Mouse (Mus musculus) urinary bladder, postnatal 10 days (tissue): Measurements from ENCODE around the gene Gltp.
A peak's percentile ranks its signal among the peaks of the same experiment; 100 is the strongest.

Source experiments
- DNase-seq: peaks from one replicate; pipeline ENCODE4 v3.0.0; 2022; ENCODE audit warnings: low spot score

Gltp gene

GRCm38 (mm10) chr5:114658255-114658654 is 32.5 kb downstream of the Gltp start, which contains the start of gene Trpv4:
Gene Trpv4, minus strand, starts transcription at chr5:114658421.
- no peak for DNase-seq

DNA sequence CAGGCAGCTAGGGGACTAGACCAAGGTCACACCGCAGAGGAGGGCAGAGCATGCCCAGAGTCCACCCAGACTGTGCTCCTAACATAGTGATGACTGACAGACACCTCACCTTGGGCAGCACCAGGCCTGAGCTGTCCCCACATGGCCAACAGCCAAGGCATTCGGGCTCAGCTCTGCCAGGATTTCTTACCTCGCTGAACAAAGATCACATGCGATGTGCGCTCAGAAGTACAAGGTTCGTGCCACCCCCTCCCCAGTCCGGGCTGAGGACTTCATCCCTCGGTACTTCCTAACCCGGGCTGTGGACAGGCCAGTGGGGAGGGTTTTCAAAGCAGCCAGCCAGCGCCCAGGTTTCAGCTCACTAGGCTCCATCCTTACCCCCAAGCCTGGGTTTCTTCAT is 33.4 kb downstream of the Gltp start:
- DNase-seq = no peak

GRCm38 (mm10) chr5:114656305-114656704 is 34.5 kb downstream of the Gltp start:
- no peak for DNase-seq

DNA sequence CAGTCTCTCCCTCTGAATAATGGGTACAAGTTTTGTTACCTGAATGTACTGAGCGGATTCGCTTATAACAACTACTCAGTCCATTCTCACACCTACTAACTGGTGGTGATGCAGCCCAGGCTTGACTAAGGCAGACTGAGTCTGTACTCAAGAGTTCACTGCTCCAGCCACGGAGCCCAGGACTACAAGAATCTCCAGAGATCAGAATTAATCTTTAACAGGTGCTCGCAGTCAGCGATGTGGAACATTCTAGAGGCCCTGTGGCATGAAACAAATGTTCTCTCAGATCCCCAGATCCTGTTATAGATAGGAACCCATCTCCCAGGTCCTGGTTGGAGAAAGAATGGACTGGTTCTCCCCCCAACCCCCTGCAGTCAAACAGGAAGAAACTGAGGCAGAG is 35.1 kb downstream of the Gltp start:
- no peak for DNase-seq

DNA sequence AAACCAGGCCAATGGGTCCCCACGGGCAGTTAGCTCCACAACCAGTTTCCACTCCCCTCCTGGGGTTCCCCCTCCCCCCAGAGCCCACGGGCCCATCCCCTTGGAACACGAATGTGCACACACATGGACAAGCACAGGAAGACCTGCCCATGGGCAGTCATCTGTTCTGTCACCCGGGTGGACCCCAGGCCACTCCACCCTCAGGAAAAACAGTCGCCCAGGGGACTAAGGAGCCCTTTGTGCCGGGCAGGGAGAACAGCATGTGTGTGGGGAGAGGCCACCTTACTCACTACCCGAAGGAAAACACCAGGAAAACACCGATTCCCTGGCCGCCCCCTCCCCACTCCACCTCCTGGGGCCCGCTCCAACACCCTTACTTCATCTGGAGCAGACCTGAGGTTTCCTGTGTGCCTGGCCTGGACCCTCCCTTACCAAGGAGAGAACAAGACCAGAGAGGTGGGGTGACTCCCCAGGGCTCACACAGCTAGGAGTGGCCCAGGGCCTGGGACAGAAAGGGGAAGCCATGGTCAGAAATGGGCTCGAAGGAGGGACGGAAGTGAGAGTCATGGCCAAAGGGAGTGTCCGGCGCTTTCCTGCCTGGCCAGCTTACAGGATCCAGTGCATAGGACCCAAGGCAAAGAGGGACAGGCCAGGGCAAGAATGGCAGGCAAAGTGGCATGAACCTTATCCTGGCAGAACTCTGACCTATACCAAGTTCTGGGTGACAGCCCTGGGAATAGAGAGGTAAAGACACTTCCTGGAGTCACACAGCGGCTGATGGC is 36.9 kb downstream of the Gltp start:
- no peak for DNase-seq

- no peak for DNase-seq
Measured at GRCm38 (mm10) chr5:114651449-114651848, 39.3 kb downstream of the Gltp start.

- DNase-seq = no peak
Measured at GRCm38 (mm10) chr5:114651002-114651401, 39.8 kb downstream of the Gltp start.

GRCm38 (mm10) chr5:114648728-114649311 is 42.0 kb downstream of the Gltp start:
- no peak for DNase-seq

DNA sequence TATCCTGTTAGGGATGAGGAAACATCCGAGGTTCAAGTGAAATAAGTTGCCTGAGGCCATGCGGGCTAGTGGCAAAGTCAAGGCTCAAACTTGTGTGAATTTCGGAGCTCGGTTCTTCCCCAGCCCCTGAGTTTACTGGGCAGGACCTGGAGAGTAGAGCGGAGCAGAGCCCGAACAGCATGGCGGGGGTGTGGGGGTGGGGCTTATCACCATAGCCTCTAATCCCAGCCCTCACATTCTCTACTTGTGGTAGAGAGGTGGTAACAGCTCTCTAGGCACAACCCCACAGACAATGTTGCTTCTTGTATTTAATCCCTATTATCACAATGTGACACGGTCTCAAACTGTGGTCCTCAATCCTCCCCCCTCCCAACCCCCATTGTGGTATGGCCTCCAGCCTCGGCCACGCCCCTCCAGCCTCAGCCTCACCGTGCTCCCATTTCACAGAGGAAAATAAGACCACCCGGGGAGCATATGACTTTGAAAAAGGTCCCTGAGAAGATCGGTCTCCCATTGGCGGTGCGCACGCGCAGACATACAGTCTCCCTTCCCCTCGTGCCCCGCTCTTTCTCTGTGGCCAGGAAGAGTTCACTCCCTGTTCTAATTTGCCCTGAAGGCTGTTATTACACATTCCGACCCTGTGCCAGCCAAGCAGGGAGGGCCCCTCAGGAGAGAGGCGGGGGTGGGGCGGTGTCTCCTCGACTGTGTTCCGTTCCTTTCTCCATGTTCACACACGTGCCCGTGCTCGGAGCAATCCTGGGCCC is 43.4 kb downstream of the Gltp start:
- DNase-seq = no peak

DNA sequence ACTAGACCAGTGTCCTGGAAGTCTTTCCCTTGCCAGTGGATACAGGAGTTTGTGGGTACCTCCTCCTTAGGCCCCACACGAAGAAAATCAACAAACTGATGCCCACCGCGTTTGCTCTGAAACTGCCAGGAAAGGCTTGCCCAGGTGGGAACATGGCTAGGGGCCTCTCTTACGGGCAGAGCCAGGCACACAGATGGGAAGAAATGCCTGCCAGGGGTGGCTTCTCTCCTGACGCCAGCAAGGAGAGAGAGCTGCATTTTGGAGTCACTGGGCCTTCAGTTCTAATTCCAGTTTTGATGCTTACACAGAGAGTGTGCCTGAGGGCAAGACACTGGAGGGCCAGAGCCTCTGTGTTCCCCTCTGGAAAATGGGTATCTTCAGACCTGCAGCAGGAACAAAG is 44.9 kb downstream of the Gltp start:
- DNase-seq = no peak

GRCm38 (mm10) chr5:114644918-114645317 is 45.9 kb downstream of the Gltp start:
- DNase-seq = no peak

GRCm38 (mm10) chr5:114640809-114641208 is 50.0 kb downstream of the Gltp start:
- no peak for DNase-seq

DNA sequence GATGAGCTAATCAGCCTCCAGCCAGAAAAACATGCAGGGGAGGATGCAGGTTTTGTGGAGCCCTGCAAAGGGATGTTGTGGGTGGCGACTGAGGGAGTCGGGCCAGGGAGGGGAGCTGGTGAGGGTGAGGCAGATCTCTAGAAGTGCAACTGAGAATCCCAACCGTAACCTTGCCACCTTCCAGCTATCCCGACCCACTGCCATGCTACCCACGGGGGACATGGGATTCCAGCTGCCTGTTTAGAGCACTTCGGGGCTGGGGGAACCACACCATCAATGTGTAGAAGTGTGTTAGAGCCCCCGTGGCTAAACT is 51.2 kb downstream of the Gltp start:
- DNase-seq = no peak

- peak; percentile 75 for DNase-seq
Measured at GRCm38 (mm10) chr5:114638769-114639644, 51.8 kb downstream of the Gltp start.

GRCm38 (mm10) chr5:114636091-114636490 is 54.7 kb downstream of the Gltp start:
- DNase-seq = no peak

DNA sequence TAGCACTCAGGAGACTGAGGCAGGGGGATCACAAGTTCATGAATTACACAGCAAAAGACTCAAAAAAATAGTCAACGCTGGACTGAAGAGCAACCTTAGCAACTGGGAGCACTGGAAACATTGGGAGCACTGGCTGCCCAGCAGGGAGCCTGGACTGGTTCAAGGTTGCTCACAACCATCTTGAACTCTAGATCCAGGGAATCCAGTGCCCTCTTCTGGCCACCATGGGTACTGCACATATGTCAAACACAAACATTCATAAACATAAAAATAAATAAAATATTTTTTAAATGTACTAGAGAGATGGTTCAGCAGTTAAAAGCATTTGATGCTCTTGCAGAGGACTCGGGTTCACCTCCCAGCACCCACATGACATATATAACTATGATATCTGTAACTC is 59.4 kb downstream of the Gltp start:
- DNase-seq = no peak

DNA sequence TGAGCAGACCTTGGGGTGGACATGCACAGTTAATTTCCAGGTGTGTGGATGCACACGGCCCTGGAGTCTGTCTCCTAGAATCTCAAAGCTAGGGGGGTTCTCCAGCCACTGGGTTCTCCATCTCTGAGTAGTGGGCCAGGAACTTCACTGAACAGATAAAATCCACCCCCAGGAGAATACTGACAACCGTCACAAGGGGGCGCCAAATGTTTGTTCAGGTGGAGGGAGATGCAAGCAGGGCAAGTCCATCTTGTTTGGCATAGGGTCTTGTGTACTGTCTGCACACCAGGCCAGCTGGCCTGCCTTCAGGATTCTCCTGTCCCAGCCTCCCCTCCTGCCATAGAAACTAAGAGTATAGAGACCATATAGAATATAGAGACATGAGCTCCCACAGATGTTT is 65.2 kb downstream of the Gltp start:
- no peak for DNase-seq

DNA sequence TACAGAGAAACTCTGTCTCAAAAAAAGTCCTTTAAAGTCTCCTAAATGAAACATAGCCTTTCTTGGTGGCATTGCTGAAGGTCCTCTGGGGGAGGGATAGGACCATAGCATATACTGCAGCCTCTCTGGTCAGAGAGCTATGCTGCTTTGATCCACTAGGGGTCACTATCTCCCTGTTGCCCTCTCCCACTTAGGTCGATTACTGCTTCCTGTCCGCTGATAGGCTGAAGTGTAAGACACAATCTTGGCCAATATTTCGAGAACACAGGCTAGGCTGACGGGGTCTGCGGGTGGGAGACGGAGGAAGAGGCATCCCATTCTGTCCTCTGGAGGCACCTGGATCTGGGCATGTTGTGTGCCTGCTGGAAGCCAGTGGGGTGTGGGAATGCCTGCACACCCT is 70.5 kb downstream of the Gltp start:
- no peak for DNase-seq
